Mouse (Mus musculus): Measurements from ENCODE around the gene Fktn.

- TF ChIP-seq CTCF (IDR thresholded peaks at IDR 0.05; ENCODE audit: low read depth) (peak; percentile 50), EP300 (optimal IDR thresholded peaks at IDR 0.05) (no peak)
Observed at GRCm38 (mm10) chr4:53825821-53826605, 112.2 kb downstream of the Fktn start, which contains the start of gene Tmem38b.
